Mouse (Mus musculus): ENCODE measurements around the gene Tada2b.

The Tada2b gene

DNA sequence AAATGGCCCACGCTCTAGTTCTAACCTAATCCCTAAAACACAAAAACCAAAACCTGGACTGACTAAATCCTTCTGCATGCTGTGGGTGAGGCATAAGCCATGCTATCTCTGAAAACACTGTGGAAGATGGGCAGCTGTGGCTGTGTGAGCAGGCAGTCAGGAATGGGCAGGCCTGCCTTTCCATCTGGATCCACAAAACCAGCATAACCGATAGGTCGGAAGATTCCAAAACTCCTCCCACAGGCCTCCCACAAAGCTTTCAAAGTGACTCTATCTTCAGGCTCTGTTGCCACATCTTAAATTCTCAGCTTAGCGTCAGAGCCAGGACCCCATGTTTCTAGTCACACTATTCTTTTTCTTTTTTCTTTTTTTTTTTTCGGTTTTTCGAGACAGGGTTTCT, 9.8 kb upstream of the Tada2b start:
- ChIA-PET POLR2A (interaction anchor here in 3 of 4 experiments (0.6 to 1.2 kb wide), 3 partner anchors 11 to 57 kb away, joined by 3 to 4 read pairs (median 3); partner anchors contain the start of gene Grpel1 (in 1 of the 3)), CTCF (interaction anchor here in 1 of 4 experiments (1.2 kb wide), 1 partner anchor 20 kb away, joined by 4 read pairs; no protein-coding TSS in a partner anchor)

- ChIA-PET CTCF (interaction anchor here (0.5 to 1.5 kb wide), 7 partner anchors 15 to 613 kb away, joined by 3 to 4 read pairs (median 3); partner anchors contain the start of gene Grpel1 (in 1 of the 4)), POLR2A (interaction anchor here in 3 of 4 experiments (0.5 to 18.5 kb wide), 8 partner anchors 14 to 375 kb away, joined by 3 to 194 read pairs (median 4); partner anchors contain the start of gene Grpel1 (in 3 of the 3))
Observed at GRCm38 (mm10) chr5:36489225-36489624, 5.1 kb upstream of the Tada2b start.

GRCm38 (mm10) chr5:36485306-36485705, 1.2 kb upstream of the Tada2b start:
- CTCF ChIA-PET: interaction anchor here in 2 of 4 experiments (1.6 kb wide), 2 partner anchors 13 to 21 kb away, joined by 3 to 7 read pairs; partner anchors contain the start of gene Grpel1 (in 1 of the 2)
- POLR2A ChIA-PET: interaction anchor here in 3 of 4 experiments (1.0 to 18.5 kb wide), 10 partner anchors 10 to 97 kb away, joined by 3 to 194 read pairs (median 6); partner anchors contain the start of gene Grpel1 (in 3 of the 3)

DNA sequence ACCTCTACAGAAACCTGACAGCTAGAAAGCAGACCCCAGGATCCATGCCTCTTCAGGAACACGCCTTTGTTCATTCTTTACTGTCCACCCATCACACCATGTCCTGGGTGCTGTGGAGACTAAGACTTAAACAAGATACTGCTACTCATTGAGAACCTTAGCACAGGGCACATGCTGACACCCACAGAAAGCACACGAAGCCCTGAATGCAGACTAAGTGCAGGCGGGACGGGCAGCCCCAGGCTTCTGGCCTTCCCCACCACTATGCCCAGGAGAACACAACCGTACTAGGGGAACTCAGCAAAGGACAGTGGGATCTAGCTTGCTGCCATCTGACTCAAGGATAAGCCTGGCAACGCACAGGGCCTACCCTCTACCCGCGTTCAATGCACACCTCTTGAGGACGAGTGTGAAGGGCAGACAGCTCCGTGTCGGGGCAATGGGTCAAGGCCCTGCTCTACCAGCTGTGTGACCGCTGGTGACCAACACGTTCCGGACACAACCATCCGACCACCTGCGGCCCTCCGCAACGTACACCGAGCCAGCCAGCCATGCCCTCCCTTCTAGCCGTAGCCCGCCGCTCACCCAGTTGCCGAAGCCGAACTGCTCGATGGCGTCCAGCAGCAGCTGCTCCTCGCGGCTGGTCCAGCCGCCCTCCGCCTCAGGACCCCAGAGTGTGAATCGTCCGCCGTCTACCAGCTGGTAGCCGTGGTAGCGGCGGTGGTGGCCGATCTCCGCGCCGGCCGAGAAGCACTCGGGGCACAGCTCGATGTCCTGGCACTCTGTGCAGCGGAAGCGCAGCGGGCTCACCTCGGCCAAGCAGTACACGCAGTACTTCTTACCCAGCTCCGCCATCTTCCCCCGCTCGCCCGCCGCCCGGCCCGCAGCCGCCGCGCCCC, 633 bp downstream of the Tada2b start:
- CTCF ChIA-PET: interaction anchor here (0.5 to 2.2 kb wide), 15 partner anchors 9 to 370 kb away, joined by 3 to 12 read pairs (median 4); partner anchors contain the start of gene Grpel1 (in 2 of the 4)
- POLR2A ChIA-PET: interaction anchor here (0.6 to 18.5 kb wide), 19 partner anchors 9 to 256 kb away, joined by 3 to 194 read pairs (median 9); partner anchors contain the start of gene Grpel1 (in 4 of the 4)

DNA sequence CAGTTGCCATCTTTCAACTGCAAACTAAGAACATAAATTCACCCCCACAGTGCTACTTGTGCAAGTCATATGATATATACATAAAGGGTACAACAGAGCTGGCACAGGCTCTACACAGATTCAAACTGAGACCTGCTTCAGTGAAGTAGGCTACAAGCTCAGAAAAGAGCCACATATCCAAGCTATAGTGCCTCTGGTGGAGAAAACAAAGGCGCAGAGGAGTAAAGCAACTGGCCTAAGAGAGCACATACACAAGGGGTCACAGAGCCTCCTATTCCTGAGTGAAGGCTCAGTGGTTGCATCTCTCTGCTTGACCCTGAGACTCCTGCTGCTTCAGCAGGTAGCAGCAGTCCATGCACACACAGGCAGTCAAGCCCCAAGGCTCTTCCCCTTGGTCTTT, 3.0 kb downstream of the Tada2b start:
- ChIA-PET CTCF (interaction anchor here in 3 of 4 experiments (0.6 to 2.2 kb wide), 7 partner anchors 11 to 262 kb away, joined by 3 to 8 read pairs (median 4); partner anchors contain the start of gene Grpel1 (in 1 of the 3)), POLR2A (interaction anchor here in 3 of 4 experiments (0.8 to 18.5 kb wide), 11 partner anchors 8 to 101 kb away, joined by 3 to 194 read pairs (median 6); partner anchors contain the start of gene Grpel1 (in 3 of the 3))

DNA sequence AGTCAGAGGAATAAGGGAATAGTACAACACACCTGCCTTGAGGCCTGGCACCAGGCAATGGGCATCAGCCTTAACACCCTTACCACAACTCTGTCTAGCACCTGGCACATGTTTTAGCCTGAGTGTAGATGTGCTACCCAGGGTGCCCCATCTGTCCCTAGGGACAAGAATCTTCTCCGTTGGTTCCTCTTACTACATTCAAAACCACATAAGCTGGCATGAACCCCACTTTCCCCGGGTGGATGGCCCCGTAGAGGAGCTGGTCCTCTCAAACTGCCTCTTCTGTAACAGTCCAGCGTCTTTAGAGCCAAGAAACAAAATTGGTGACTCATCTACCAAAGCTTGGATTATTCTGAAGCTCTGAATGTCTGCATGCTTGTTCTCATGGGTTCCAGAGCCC, 3.7 kb downstream of the Tada2b start:
- POLR2A ChIA-PET: interaction anchor here in 3 of 4 experiments (0.8 to 18.5 kb wide), 10 partner anchors 10 to 102 kb away, joined by 3 to 194 read pairs (median 5); partner anchors contain the start of gene Grpel1 (in 3 of the 3)
- CTCF ChIA-PET: interaction anchor here in 2 of 4 experiments (1.0 to 2.2 kb wide), 4 partner anchors 10 to 101 kb away, joined by 3 to 8 read pairs (median 4); partner anchors contain the start of gene Grpel1 (in 1 of the 2)

DNA sequence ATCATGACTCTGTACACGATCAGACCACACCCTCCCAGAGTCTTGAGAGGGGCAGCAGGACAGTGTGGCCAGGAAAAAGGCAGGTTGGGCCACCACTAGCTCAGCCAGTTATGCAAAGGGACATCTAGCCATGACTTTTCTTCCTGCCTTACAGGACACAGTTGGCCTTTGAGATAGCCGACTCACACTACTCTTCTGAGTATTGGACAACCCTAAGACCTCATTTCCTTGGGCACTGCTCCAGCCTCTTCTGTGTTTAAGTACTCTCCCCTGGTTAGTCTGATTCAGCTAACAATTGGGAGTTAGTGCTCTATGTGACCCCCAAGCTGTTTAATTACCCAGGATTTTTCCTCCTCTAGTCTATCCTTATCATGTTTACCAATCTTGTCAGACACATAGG, 4.3 kb downstream of the Tada2b start:
- ChIA-PET CTCF (interaction anchor here in 2 of 4 experiments (0.5 to 1.8 kb wide), 2 partner anchors 17 to 125 kb away, joined by 3 to 4 read pairs; no protein-coding TSS in a partner anchor), POLR2A (interaction anchor here in 3 of 4 experiments (1.7 to 18.5 kb wide), 4 partner anchors 9 to 16 kb away, joined by 6 to 194 read pairs (median 104); partner anchors contain the start of gene Grpel1 (in 3 of the 3))

DNA sequence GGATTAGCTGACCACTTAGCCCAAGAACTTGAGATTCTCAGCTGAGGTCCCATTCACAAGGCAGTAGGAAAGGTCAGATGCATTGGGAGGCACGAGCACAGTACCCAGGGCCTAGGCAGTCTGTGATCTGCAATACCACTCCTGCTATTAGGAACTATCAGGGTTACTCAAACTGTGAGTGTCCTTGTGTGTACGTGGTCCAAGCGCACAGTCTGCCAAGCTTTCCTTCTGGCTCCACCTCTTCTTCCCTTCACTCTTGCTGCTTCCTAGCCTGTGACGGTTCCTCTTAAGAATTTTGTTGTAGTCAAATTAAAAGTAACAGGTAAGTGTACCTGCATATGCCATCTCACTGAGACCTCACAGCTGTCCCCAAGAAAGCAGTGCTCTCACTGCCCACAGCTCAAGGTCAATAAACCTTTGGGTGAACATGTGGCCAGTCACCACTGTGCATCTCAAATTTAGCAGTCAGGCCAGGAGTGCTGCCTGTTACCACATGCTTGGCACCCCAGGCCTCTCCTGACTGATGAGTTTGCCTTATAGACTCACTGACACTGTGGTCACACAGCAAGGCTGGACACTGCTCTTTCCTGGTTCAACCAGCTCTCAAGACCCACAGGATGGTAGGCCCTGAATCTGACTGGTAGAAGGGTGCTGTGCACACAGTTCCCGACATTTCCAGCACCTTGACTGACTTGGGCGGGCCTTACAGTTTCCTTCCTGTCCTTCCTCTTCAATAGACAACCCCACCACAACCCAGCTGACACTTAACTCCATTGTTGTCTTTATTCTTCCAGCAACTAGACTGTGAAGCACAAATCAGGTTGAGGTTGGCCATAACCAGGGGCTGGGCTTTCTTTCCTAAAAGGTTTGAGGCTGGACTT, 5.3 kb downstream of the Tada2b start:
- CTCF ChIA-PET: interaction anchor here in 1 of 4 experiments (1.8 kb wide), 1 partner anchor 16 kb away, joined by 4 read pairs; no protein-coding TSS in a partner anchor

DNA sequence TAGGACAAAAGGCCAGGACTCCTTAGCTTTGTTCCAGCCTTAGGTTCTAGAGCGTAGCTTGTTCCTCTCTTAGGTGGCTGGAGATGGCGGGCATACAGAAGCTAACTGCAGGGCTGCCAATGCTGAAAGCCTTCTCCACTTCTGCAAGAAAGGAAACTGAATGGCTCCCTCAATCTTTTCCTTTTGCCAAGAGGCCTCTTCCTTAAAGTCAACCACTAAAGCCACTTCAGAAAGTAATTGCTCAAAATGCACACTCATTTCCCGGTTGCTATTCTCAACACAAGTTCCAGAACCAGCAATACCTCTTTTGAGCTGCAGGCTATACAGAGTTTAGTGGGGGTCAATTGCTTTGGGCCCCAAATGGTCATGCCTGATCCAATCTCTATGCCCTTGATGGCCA, 6.6 kb downstream of the Tada2b start:
- POLR2A ChIA-PET: interaction anchor here in 3 of 4 experiments (1.0 to 18.5 kb wide), 6 partner anchors 12 to 235 kb away, joined by 3 to 194 read pairs (median 4); partner anchors contain the start of gene Grpel1 (in 2 of the 3)

More for the DNA sequence above, 5.3 kb downstream of the Tada2b start:
- POLR2A ChIA-PET: interaction anchor here in 2 of 4 experiments (5.7 to 18.5 kb wide), 3 partner anchors 8 to 15 kb away, joined by 38 to 194 read pairs (median 171); partner anchors contain the start of gene Grpel1 (in 2 of the 2)

GRCm38 (mm10) chr5:36474283-36474682, 9.8 kb downstream of the Tada2b start:
- ChIA-PET CTCF (interaction anchor here (0.5 to 2.4 kb wide), 28 partner anchors 8 to 346 kb away, joined by 3 to 43 read pairs (median 4); partner anchors contain the start of genes Grpel1 (in 3 of the 4), Tada2b (in 3 of the 4), Ccdc96 (in 2 of the 4) and Sorcs2 (in 1 of the 4)), POLR2A (interaction anchor here in 3 of 4 experiments (0.6 to 18.5 kb wide), 20 partner anchors 8 to 607 kb away, joined by 3 to 194 read pairs (median 4); partner anchors contain the start of genes Grpel1 (in 3 of the 3), Tada2b (in 3 of the 3) and Ccdc96 (in 1 of the 3))

More for the DNA sequence above, 6.6 kb downstream of the Tada2b start:
- CTCF ChIA-PET: interaction anchor here in 1 of 4 experiments (0.7 to 1.2 kb wide), 2 partner anchors 13 to 262 kb away, joined by 3 read pairs; partner anchors contain the start of gene Grpel1

- CTCF ChIA-PET: interaction anchor here (0.6 to 2.4 kb wide), 16 partner anchors 8 to 523 kb away, joined by 3 to 43 read pairs (median 4); partner anchors contain the start of genes Tada2b (in 2 of the 4), Ccdc96 (in 1 of the 4) and Grpel1 (in 1 of the 4)
- POLR2A ChIA-PET: interaction anchor here in 3 of 4 experiments (1.0 to 18.5 kb wide), 18 partner anchors 8 to 129 kb away, joined by 3 to 194 read pairs (median 6); partner anchors contain the start of genes Grpel1 (in 3 of the 3), Tada2b (in 3 of the 3) and Ccdc96 (in 1 of the 3)
Observed at GRCm38 (mm10) chr5:36472876-36473655, 11.0 kb downstream of the Tada2b start.

DNA sequence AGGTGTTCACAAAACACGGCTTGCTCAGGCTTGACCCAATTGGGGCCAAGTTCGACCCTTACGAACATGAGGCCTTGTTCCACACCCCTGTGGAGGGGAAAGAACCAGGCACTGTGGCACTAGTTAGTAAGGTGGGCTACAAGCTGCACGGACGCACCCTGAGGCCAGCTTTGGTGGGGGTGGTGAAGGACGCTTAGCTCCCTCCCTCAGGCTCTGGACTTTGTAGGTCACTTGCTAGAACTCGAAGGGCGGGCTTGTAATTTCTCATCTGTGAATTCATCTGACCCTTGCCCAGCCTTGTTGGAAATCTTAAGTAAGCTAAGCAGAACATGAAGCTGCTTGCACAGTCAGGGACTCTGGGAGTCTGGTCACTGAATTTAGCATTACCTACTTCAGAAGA, 12.9 kb downstream of the Tada2b start:
- CTCF ChIA-PET: interaction anchor here in 1 of 4 experiments (1.2 kb wide), 1 partner anchor 268 kb away, joined by 4 read pairs; no protein-coding TSS in a partner anchor
- POLR2A ChIA-PET: interaction anchor here in 2 of 4 experiments (4.6 to 5.1 kb wide), 2 partner anchors 10 to 12 kb away, joined by 23 to 38 read pairs; partner anchors contain the start of gene Tada2b (in 1 of the 2)

DNA sequence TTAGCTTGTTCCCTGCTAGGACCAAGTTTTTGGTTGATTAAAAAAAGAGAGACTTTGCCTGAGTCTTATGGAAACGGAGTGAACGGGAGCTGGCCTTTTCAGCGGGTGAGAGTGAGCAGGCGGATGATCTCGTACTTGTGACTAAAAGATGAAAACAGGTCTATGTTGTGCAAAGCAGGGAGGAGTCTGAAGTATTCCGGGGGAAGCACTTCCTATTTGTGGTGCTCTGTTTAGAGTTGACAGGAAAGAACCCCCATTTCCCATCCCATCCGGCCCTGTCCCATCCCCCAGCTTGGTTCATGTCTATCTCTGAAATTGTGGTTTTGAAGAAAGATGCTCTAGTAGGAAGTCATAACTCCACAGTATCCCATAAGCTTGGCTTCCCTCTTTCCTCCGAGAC, 18.2 kb downstream of the Tada2b start:
- ChIA-PET CTCF (interaction anchor here in 2 of 4 experiments (0.5 to 2.6 kb wide), 6 partner anchors 8 to 432 kb away, joined by 3 to 43 read pairs (median 6); partner anchors contain the start of gene Man2b2 (in 1 of the 2)), POLR2A (interaction anchor here in 3 of 4 experiments (0.6 to 7.7 kb wide), 37 partner anchors 9 to 1222 kb away, joined by 3 to 194 read pairs (median 9); partner anchors contain the start of genes Ccdc96 (in 3 of the 3), Tada2b (in 3 of the 3), Tbc1d14 (in 2 of the 3) and Bloc1s4 (in 1 of the 3))

GRCm38 (mm10) chr5:36464709-36465661, 19.1 kb downstream of the Tada2b start, which contains the start of gene Grpel1:
Grpel1 (plus strand) TSS chr5:36464998.
- CTCF ChIA-PET: interaction anchor here in 3 of 4 experiments (0.5 to 2.6 kb wide), 30 partner anchors 9 to 482 kb away, joined by 3 to 43 read pairs (median 4); partner anchors contain the start of genes Man2b2 (in 2 of the 3), Sorcs2 (in 2 of the 3) and Ccdc96 (in 1 of the 3)
- POLR2A ChIA-PET: interaction anchor here (0.5 to 7.7 kb wide), 123 partner anchors 9 to 1221 kb away, joined by 3 to 194 read pairs (median 4); partner anchors contain the start of genes Ccdc96 (in 3 of the 4), Tada2b (in 3 of the 4), Mrfap1 (in 2 of the 4) and Tbc1d14 (in 2 of the 4)

All from embryonic stem cell, embryonic (primary cell).